Mouse (Mus musculus) liver, embryonic 12.5 days (tissue): ENCODE results near the gene Spred1. TPM values are rescaled to one million over a fixed set of nuclear protein-coding genes. Genes with fewer than 3 reads are reported as not detected.

ENCODE experiments used
- ATAC-seq: fragments of 200-750 bp; cut with Nextera tagmentation; 2 replicates; pipeline ENCODE4 v1.8.0; 2017; ENCODE audit warnings: moderate number of reproducible peaks, mild to moderate bottlenecking, moderate library complexity
- H3K27ac ChIP-seq: fragments of 300-500 bp; sonication (generic); 2 replicates; pipeline ENCODE4 v1.5.1; 2016; ENCODE audit warnings: mild to moderate bottlenecking
- H3K27me3 ChIP-seq: fragments of 300-500 bp; sonication (generic); replicated peaks from 2 replicates; pipeline ENCODE4 v1.6.1; 2016; ENCODE audit warnings: mild to moderate bottlenecking, moderate library complexity
- H3K36me3 ChIP-seq: fragments of 300-500 bp; sonication (generic); 2 replicates; pipeline ENCODE4 v1.6.1; 2016; ENCODE audit warnings: mild to moderate bottlenecking, moderate library complexity
- H3K4me1 ChIP-seq: fragments of 300-500 bp; sonication (generic); 2 replicates; pipeline ENCODE4 v1.6.1; 2016
- H3K4me2 ChIP-seq: fragments of 300-500 bp; sonication (generic); 2 replicates; pipeline ENCODE4 v1.6.1; 2016; ENCODE audit warnings: mild to moderate bottlenecking, moderate library complexity
- H3K4me3 ChIP-seq: fragments of 300-500 bp; sonication (generic); 2 replicates; pipeline ENCODE4 v1.5.1; 2016; ENCODE audit warnings: mild to moderate bottlenecking, moderate library complexity
- H3K9ac ChIP-seq: fragments of 300-500 bp; sonication (generic); 2 replicates; pipeline ENCODE4 v1.6.1; 2016; ENCODE audit warnings: mild to moderate bottlenecking, moderate library complexity
- H3K9me3 ChIP-seq: fragments of 300-500 bp; sonication (generic); replicated peaks from 2 replicates; pipeline ENCODE4 v1.6.1; 2016; ENCODE audit warnings: mild to moderate bottlenecking, moderate library complexity
- WGBS: fragments of 180-500 bp; shearing (Covaris S2); methylation state at CpG from one replicate; pipeline ENCODE4 v1.1.7; 2016; ENCODE audit not compliant: insufficient replicate concordance; 5-methylcytosine and 5-hydroxymethylcytosine counted together
- microRNA counts: library from miRNA; unstranded; fragments of <30 nt; microRNA quantifications from one replicate; lab custom pipeline; 2017
- microRNA-seq: library from miRNA; unstranded; fragments of <30 nt; microRNA quantifications from one replicate; pipeline ENCODE4, GENCODE M21; 2017
- polyA plus RNA-seq: library from polyadenylated mRNA; unstranded; fragments of >200 nt; fragmentation: Nextera tagmentation; extraction: Ambion mirVana; gene quantifications from 2 replicates; pipeline ENCODE4 v1.2.1, GENCODE M21; 2016

Gene Spred1
- polyA plus RNA-seq, 1 experiment from 2014 or later: 6.4 TPM

DNA sequence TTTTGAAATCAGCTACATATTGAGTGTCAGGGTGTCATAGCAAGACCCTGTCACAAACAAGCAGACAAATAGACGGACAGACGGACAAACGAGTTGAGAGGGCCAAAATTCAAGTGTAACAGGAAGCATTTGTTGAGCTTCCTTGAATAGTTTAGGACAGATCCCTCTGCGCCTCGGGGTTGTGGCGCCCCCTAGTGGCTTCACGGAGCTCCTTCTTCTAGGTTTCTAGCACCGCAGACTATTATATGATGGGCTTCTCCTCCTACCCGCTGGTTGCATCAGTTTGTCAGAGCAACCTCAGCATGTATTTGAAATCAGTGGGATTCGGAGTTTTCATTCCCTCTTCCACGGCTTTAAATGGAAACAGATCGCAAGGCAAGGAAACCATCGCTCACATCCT lies 110.1 kb downstream of the Spred1 start:
- Histone ChIP-seq H3K4me1 (no peaks in the 10 kb centered on the region), H3K9ac (no peak overlapping the region), H3K9me3 (no peaks in the 10 kb centered on the region), H3K27ac (no peak overlapping the region), H3K4me2 (no peak overlapping the region), H3K27me3 (no peaks in the 10 kb centered on the region), H3K4me3 (no peak overlapping the region), H3K36me3 (no peaks in the 10 kb centered on the region)
- 6% methylated on average over 13 of the region's 13 CpGs for WGBS
- ATAC-seq: peak; percentile 42; the same call in 1 of the 2 replicates

MicroRNAs encoded within 50 kb of the gene (microRNA counts, 519-probe panel; counts per million panel counts)
- microRNA mmu-miR-674 (lab: Ali Mortazavi, UCI): 3,590 counts per million, percentile 76 among the panel's probes with 10 or more counts

Small RNAs within 50 kb of the gene (microRNA-seq; reads per million reads assigned to microRNA genes)
- 895 reads per million, percentile 74 among the genes with 10 or more reads in this experiment for gene Mir674

Other genes starting within 250 kb of the Spred1 start
- gene Tmco5, start 242.7 kb upstream of the Spred1 start, polyA plus RNA-seq: not detected in 2 replicates
- gene Fam98b, start 128.4 kb downstream of the Spred1 start, polyA plus RNA-seq: 6.6 TPM in 2 replicates
- 0.20 and 0.37 TPM in 2 replicates for gene Rasgrp1, start 221.6 kb downstream of the Spred1 start, polyA plus RNA-seq